In genomic region chr5:51477140-51477539, GRCm38 (mm10) we compare ENCODE assay signal across 29 mouse cellular contexts.
DNase-seq lines count a peak whose midpoint lies in the region; ATAC-seq and TF ChIP-seq lines count a peak whose summit lies in the region.
"Had no signal": no experiment of that assay in that cellular context is flagged by ENCODE, and none has a peak within 500 bp of the region (broad histone marks: within the 10 kb centered on the region; RNA-seq: fewer than 3 reads in every experiment).

No protein-coding gene starts in this region.

- H3K4me1 ChIP-seq in embryonic facial prominence, embryonic 11.5 days (ENCODE audit: control insufficient read depth, insufficient read depth, low read length): no peaks in the 10 kb centered on the region
- H3K4me1 ChIP-seq in embryonic facial prominence, embryonic 10.5 days: peaks cover 15% of the 10 kb centered on the region
- peaks cover 37% of the 10 kb centered on the region for H3K4me1 ChIP-seq in heart, embryonic 13.5 days
- H3K4me1 ChIP-seq in heart, postnatal 0 days (ENCODE audit: control insufficient read depth, insufficient read depth): peaks cover 23% of the 10 kb centered on the region
- peaks cover 18% of the 10 kb centered on the region for H3K4me1 ChIP-seq in heart, embryonic 10.5 days

- H3K9me3 ChIP-seq in embryonic facial prominence, embryonic 11.5 days (replicated peaks; ENCODE audit: control insufficient read depth, low read length): no peaks in the 10 kb centered on the region
- H3K9me3 ChIP-seq in embryonic facial prominence, embryonic 10.5 days: no peaks in the 10 kb centered on the region; the same call in 1 of the 2 replicates
- no peaks in the 10 kb centered on the region for H3K9me3 ChIP-seq in heart, embryonic 13.5 days
- H3K9me3 ChIP-seq in heart, postnatal 0 days (replicated peaks; ENCODE audit: control insufficient read depth, low read length): no peaks in the 10 kb centered on the region
- H3K9me3 ChIP-seq in heart, embryonic 10.5 days: no peaks in the 10 kb centered on the region
- H3K9me3 ChIP-seq: embryonic facial prominence, embryonic 12.5 days; embryonic facial prominence, embryonic 15.5 days; heart, embryonic 12.5 days; hindbrain, embryonic 13.5 days had no signal

- no peak overlapping the region for H3K4me2 ChIP-seq in embryonic facial prominence, embryonic 11.5 days (ENCODE audit: low read depth, low read length)
- no peak overlapping the region for H3K4me2 ChIP-seq in heart, embryonic 13.5 days
- H3K4me2 ChIP-seq in heart, postnatal 0 days (ENCODE audit: low read depth, low read length): no peak overlapping the region
- H3K4me2 ChIP-seq: embryonic facial prominence, embryonic 12.5 days; embryonic facial prominence, embryonic 15.5 days; heart, embryonic 12.5 days; hindbrain, embryonic 13.5 days had no signal

- TF ChIP-seq CTCF in heart, postnatal 0 days (IDR thresholded peaks at IDR 0.05; ENCODE audit: low read depth): no peak

- no peak overlapping the region for H3K4me3 ChIP-seq in embryonic facial prominence, embryonic 11.5 days (ENCODE audit: low read depth, low read length)
- no peak overlapping the region for H3K4me3 ChIP-seq in embryonic facial prominence, embryonic 10.5 days
- H3K4me3 ChIP-seq in heart, embryonic 13.5 days: no peak overlapping the region
- no peak overlapping the region for H3K4me3 ChIP-seq in heart, postnatal 0 days (ENCODE audit: low read depth, low read length)
- H3K4me3 ChIP-seq in heart, embryonic 10.5 days: no peak overlapping the region
- H3K4me3 ChIP-seq: embryonic facial prominence, embryonic 12.5 days; embryonic facial prominence, embryonic 15.5 days; heart, embryonic 12.5 days; hindbrain, embryonic 10.5 days; hindbrain, embryonic 13.5 days had no signal

- no peak overlapping the region for H3K27ac ChIP-seq in embryonic facial prominence, embryonic 11.5 days (replicated peaks; ENCODE audit: low read depth, low read length)
- H3K27ac ChIP-seq in embryonic facial prominence, embryonic 10.5 days (replicated peaks): no peak overlapping the region
- H3K27ac ChIP-seq in heart, embryonic 13.5 days (replicated peaks): peak overlapping the region; percentile 51; the same call in 1 of the 2 replicates
- H3K27ac ChIP-seq in heart, postnatal 0 days (ENCODE audit: low read depth): peak overlapping the region; percentile 78
- no peak overlapping the region for H3K27ac ChIP-seq in heart, embryonic 10.5 days
- H3K27ac ChIP-seq: embryonic facial prominence, embryonic 12.5 days; embryonic facial prominence, embryonic 15.5 days; hindbrain, embryonic 10.5 days; hindbrain, embryonic 13.5 days had no signal

- no peaks in the 10 kb centered on the region for H3K36me3 ChIP-seq in embryonic facial prominence, embryonic 11.5 days (replicated peaks; ENCODE audit: control insufficient read depth, insufficient read depth, low read depth, low read length)
- H3K36me3 ChIP-seq in embryonic facial prominence, embryonic 10.5 days (replicated peaks): no peaks in the 10 kb centered on the region
- peaks cover 29% of the 10 kb centered on the region for H3K36me3 ChIP-seq in heart, embryonic 13.5 days
- peaks cover 20% of the 10 kb centered on the region for H3K36me3 ChIP-seq in heart, postnatal 0 days (replicated peaks; ENCODE audit: control insufficient read depth, insufficient read depth, low read length)
- peaks cover 24% of the 10 kb centered on the region for H3K36me3 ChIP-seq in heart, embryonic 10.5 days
- H3K36me3 ChIP-seq: embryonic facial prominence, embryonic 12.5 days; G1E had no signal

- no peak for ATAC-seq in embryonic facial prominence, embryonic 11.5 days (replicated peaks; ENCODE audit: insufficient number of reproducible peaks, low FRiP score, low TSS enrichment, low read depth)
- ATAC-seq in heart, embryonic 13.5 days (ENCODE audit: extremely low read depth, insufficient number of reproducible peaks, low FRiP score, low TSS enrichment): no peak
- peak; percentile 68 for ATAC-seq in heart, postnatal 0 days (ENCODE audit: insufficient read depth, low read depth)
- ATAC-seq: forebrain, embryonic 14.5 days; hindbrain, embryonic 16.5 days; inflammation-experienced regulatory T-cells, adult 6 months; intestine, embryonic 16.5 days; Patski had no signal

- no peaks in the 10 kb centered on the region for H3K27me3 ChIP-seq in embryonic facial prominence, embryonic 11.5 days (ENCODE audit: control insufficient read depth, insufficient read depth, low read length)
- H3K27me3 ChIP-seq in embryonic facial prominence, embryonic 10.5 days (replicated peaks; ENCODE audit: low read depth, poor library complexity, severe bottlenecking): no peaks in the 10 kb centered on the region
- no peaks in the 10 kb centered on the region for H3K27me3 ChIP-seq in heart, embryonic 13.5 days (replicated peaks)
- H3K27me3 ChIP-seq in heart, postnatal 0 days (ENCODE audit: control insufficient read depth, insufficient read depth, low read length): no peaks in the 10 kb centered on the region
- H3K27me3 ChIP-seq in heart, embryonic 10.5 days (ENCODE audit: insufficient read depth, poor library complexity, severe bottlenecking): no peaks in the 10 kb centered on the region
- H3K27me3 ChIP-seq: CH12.LX; embryonic facial prominence, embryonic 12.5 days; embryonic facial prominence, embryonic 15.5 days; heart, embryonic 12.5 days; hindbrain, embryonic 13.5 days; Patski had no signal

- 60% methylated on average over 3 of the region's 3 CpGs for WGBS in embryonic facial prominence, embryonic 11.5 days
- 74% methylated on average over 3 of the region's 3 CpGs for WGBS in embryonic facial prominence, embryonic 10.5 days
- 40% methylated on average over 3 of the region's 3 CpGs for WGBS in heart, embryonic 13.5 days
- WGBS in heart, postnatal 0 days: 23% methylated on average over 3 of the region's 3 CpGs
- 63% methylated on average over 3 of the region's 3 CpGs for WGBS in heart, embryonic 10.5 days

- DNase-seq in embryonic facial prominence, embryonic 11.5 days (ENCODE audit: low spot score): peak; percentile 38
- no peak for DNase-seq in embryonic facial prominence, embryonic 10.5 days (ENCODE audit: low spot score)
- no peak for DNase-seq in heart, adult 11 months
- peak; percentile 79 for DNase-seq in heart, postnatal 0 days (ENCODE audit: low spot score)
- no peak for DNase-seq in heart, embryonic 10.5 days (ENCODE audit: low spot score)
- DNase-seq in hindlimb bud, embryonic 11.5 days (ENCODE audit: extremely low spot score, low read depth, low spot score): peak; percentile 44
- DNase-seq: adrenal gland, postnatal 10 days; adrenal gland, postnatal 36 days; B cell, adult 2 months; cerebellum, adult 18-20 months; cerebellum, adult 9-10 months; cerebellum, postnatal 14 days; gastrocnemius, postnatal 10 days; gastrocnemius, postnatal 36 days; kidney, adult 18-20 months; kidney, adult 9 months had no signal

- H3K9ac ChIP-seq in embryonic facial prominence, embryonic 11.5 days (replicated peaks; ENCODE audit: low read length): no peak overlapping the region
- H3K9ac ChIP-seq in heart, embryonic 13.5 days: no peak overlapping the region
- no peak overlapping the region for H3K9ac ChIP-seq in heart, postnatal 0 days (replicated peaks; ENCODE audit: low read depth, low read length)
- H3K9ac ChIP-seq: embryonic facial prominence, embryonic 12.5 days; embryonic facial prominence, embryonic 15.5 days; heart, embryonic 12.5 days; hindbrain, embryonic 13.5 days had no signal

- peak; percentile 63; the same call in 1 of the 2 replicates for TF ChIP-seq EP300 in heart, postnatal 0 days (IDR thresholded peaks at IDR 0.05; ENCODE audit: low read depth)

Comparison
In these comparisons a context has a peak if more than half of its experiments do, and no peak if none do; other contexts are left out.
1. DNase-seq: peak in embryonic facial prominence, embryonic 11.5 days (single experiment), heart, postnatal 0 days (single experiment) and hindlimb bud, embryonic 11.5 days (single experiment); none in embryonic facial prominence, embryonic 10.5 days (single experiment), heart, adult 11 months (single experiment) and heart, embryonic 10.5 days (single experiment).
2. H3K27ac ChIP-seq: peak in heart, embryonic 13.5 days (single experiment) and heart, postnatal 0 days (single experiment); none in embryonic facial prominence, embryonic 11.5 days (single experiment), embryonic facial prominence, embryonic 10.5 days (single experiment) and heart, embryonic 10.5 days (single experiment).